Comparison of ENCODE assay signal across 13 mouse cellular contexts in the genomic region with DNA sequence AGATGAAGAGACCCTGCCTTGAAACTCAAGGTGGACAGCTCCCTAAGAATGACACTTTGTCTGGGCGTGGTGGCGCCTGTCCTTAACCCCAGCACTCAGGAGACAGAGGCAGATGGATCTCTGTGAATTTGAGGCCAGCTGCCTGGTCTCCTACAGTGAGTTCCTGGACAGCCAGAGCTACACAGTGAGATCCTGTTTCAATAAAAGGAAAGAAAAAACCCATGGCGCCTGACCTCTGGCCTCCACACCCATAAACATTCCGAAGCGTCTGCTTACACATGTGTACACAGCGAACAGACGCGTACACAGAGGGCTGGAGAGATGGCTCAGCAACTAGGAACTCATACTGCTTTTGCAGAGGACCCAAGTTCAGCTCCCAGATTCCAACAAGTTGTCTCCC. TPM values are rescaled to one million over a fixed set of nuclear protein-coding genes. Genes with fewer than 3 reads are reported as not detected.
DNase-seq lines count a peak whose midpoint lies in the region; ATAC-seq and TF ChIP-seq lines count a peak whose summit lies in the region.
"Had no signal": no experiment of that assay in that cellular context is flagged by ENCODE, and none has a peak within 500 bp of the region (broad histone marks: within the 10 kb centered on the region; RNA-seq: fewer than 3 reads in every experiment).

No protein-coding gene starts in this region.

- no peak for TF ChIP-seq POLR2A in kidney, adult 2 months (IDR thresholded peaks at IDR 0.05; ENCODE audit: low read depth, low read length)

- no peaks in the 10 kb centered on the region for H3K36me3 ChIP-seq in kidney, adult 2 months (ENCODE audit: control insufficient read depth, insufficient read depth, low read length)
- no peaks in the 10 kb centered on the region for H3K36me3 ChIP-seq in intestine, embryonic 14.5 days (ENCODE audit: control insufficient read depth, insufficient read depth, low read length)
- H3K36me3 ChIP-seq: heart, embryonic 13.5 days had no signal

- no peak overlapping the region for H3K4me3 ChIP-seq in kidney, adult 2 months (ENCODE audit: insufficient read depth, low read depth, low read length)
- H3K4me3 ChIP-seq in intestine, embryonic 14.5 days (ENCODE audit: low read depth, low read length), result no peak overlapping the region
- H3K4me3 ChIP-seq: heart, embryonic 13.5 days had no signal

- DNase-seq in kidney, postnatal 14 days, result peak; percentile 39
- no peak for DNase-seq in kidney, adult 2 months
- peak; percentile 77 for DNase-seq in embryo, embryonic 10.5 days (ENCODE audit: low spot score)
- no peak for DNase-seq in intestine, embryonic 14.5 days (ENCODE audit: low spot score)
- DNase-seq in naive thymus-derived CD4-positive, alpha-beta T cell, adult 2 months (ENCODE audit: low read depth), result peak; percentile 19
- no peak for DNase-seq in cerebellum, postnatal 4 days (ENCODE audit: low spot score in 2 of 2)
- DNase-seq in frontal cortex, postnatal 10 days (ENCODE audit: low spot score in 2 of 2), result no peak
- DNase-seq: adrenal gland, adult 8-10 months; cerebellum, postnatal 10 days; gastrocnemius, postnatal 10 days had no signal

- no peak for TF ChIP-seq CTCF in kidney, adult 2 months (conservative IDR thresholded peaks at IDR 0.05; ENCODE audit: insufficient read depth, insufficient read length, low read depth, low read length)

- no peak overlapping the region for H3K4me2 ChIP-seq in intestine, embryonic 14.5 days (ENCODE audit: low read length)
- H3K4me2 ChIP-seq: heart, embryonic 13.5 days; hindbrain, embryonic 14.5 days had no signal

- no peaks in the 10 kb centered on the region for H3K27me3 ChIP-seq in kidney, adult 2 months (replicated peaks; ENCODE audit: control insufficient read depth, insufficient read depth, low read length)
- H3K27me3 ChIP-seq in intestine, embryonic 14.5 days (replicated peaks; ENCODE audit: control insufficient read depth, insufficient read depth, low read length), result no peaks in the 10 kb centered on the region
- H3K27me3 ChIP-seq: heart, embryonic 13.5 days; Patski had no signal

- H3K9ac ChIP-seq in intestine, embryonic 14.5 days (ENCODE audit: low read length), result no peak overlapping the region
- H3K9ac ChIP-seq: heart, embryonic 13.5 days; hindbrain, embryonic 14.5 days had no signal

- no peak overlapping the region for H3K27ac ChIP-seq in kidney, adult 2 months (ENCODE audit: insufficient read depth, low read depth, low read length)
- H3K27ac ChIP-seq in intestine, embryonic 14.5 days (ENCODE audit: low read depth), result peak overlapping the region; percentile 24; the same call in 1 of the 2 replicates
- H3K27ac ChIP-seq: heart, embryonic 13.5 days; hindbrain, embryonic 14.5 days had no signal

- no peaks in the 10 kb centered on the region for H3K4me1 ChIP-seq in kidney, adult 2 months (ENCODE audit: control insufficient read depth, insufficient read depth, low read length)
- H3K4me1 ChIP-seq in intestine, embryonic 14.5 days (replicated peaks; ENCODE audit: control insufficient read depth, insufficient read depth, low read length), result 0 out of 2 replicates have a peak, but pooled peaks cover 3% of the 10 kb centered on the region
- H3K4me1 ChIP-seq: heart, embryonic 13.5 days had no signal

- no peaks in the 10 kb centered on the region for H3K9me3 ChIP-seq in intestine, embryonic 14.5 days (ENCODE audit: control insufficient read depth, low read length)
- H3K9me3 ChIP-seq: heart, embryonic 13.5 days had no signal

- peak; percentile 53; the same call in 1 of the 2 replicates for ATAC-seq in intestine, embryonic 14.5 days (replicated peaks; ENCODE audit: low FRiP score, low TSS enrichment, low read depth)
- ATAC-seq: Patski had no signal

- 52% methylated on average over 8 of the region's 8 CpGs for WGBS in kidney, adult 2 months
- WGBS in intestine, embryonic 14.5 days, result 8% methylated on average over 8 of the region's 8 CpGs

RNA-seq across cellular contexts. Expression of a gene that starts 9.7 kb away (rescaled TPM):
- polyA plus RNA-seq in kidney, adult 2 months (2012; rRNA removed), result 2.3 and 12.7 TPM in 2 replicates
- 7.9 and 8.1 TPM in 2 replicates for polyA plus RNA-seq in intestine, embryonic 14.5 days (2014; fragmentation: Nextera tagmentation; extraction: Ambion mirVana)

RNA-seq across cellular contexts. Expression of a gene that starts 14.6 kb away (rescaled TPM):
- 24.6 and 27.2 TPM in 2 replicates for polyA plus RNA-seq in kidney, adult 2 months (2012; rRNA removed)
- 1.5 and 1.8 TPM in 2 replicates for polyA plus RNA-seq in intestine, embryonic 14.5 days (2014; fragmentation: Nextera tagmentation; extraction: Ambion mirVana)
- polyA plus RNA-seq: Patski had no signal

RNA-seq across cellular contexts. Expression of a gene that starts 21.2 kb away (rescaled TPM):
- polyA plus RNA-seq in kidney, adult 2 months (2012; rRNA removed), result 35.4 and 41.6 TPM in 2 replicates
- 212 and 230 TPM in 2 replicates for polyA plus RNA-seq in intestine, embryonic 14.5 days (2014; fragmentation: Nextera tagmentation; extraction: Ambion mirVana)

RNA-seq across cellular contexts. Expression of a gene that starts 36.7 kb away (rescaled TPM):
- polyA plus RNA-seq in kidney, adult 2 months (2012; rRNA removed), result 311 TPM in 2 replicates
- 349 and 356 TPM in 2 replicates for polyA plus RNA-seq in intestine, embryonic 14.5 days (2014; fragmentation: Nextera tagmentation; extraction: Ambion mirVana)

RNA-seq across cellular contexts. Expression of a gene that starts 36.8 kb away (rescaled TPM):
- polyA plus RNA-seq in kidney, adult 2 months (2012; rRNA removed), result 160 and 162 TPM in 2 replicates
- 197 and 212 TPM in 2 replicates for polyA plus RNA-seq in intestine, embryonic 14.5 days (2014; fragmentation: Nextera tagmentation; extraction: Ambion mirVana)

Comparison
In these comparisons a context has a peak if more than half of its experiments do, and no peak if none do; other contexts are left out.
1. DNase-seq: peak in kidney, postnatal 14 days (single experiment), embryo, embryonic 10.5 days (single experiment) and naive thymus-derived CD4-positive, alpha-beta T cell, adult 2 months (single experiment); none in kidney, adult 2 months (single experiment), intestine, embryonic 14.5 days (single experiment), cerebellum, postnatal 4 days (0 of 2) and frontal cortex, postnatal 10 days (0 of 2).